Mouse (Mus musculus): ENCODE results near the gene Prdm2.
A peak's percentile ranks its signal among the peaks of the same experiment; 100 is the strongest.

Prdm2 gene

GRCm38 (mm10) chr4:143154571-143154970 lies 58.2 kb downstream of the Prdm2 start:
- DNase-seq (ENCODE audit: low read depth), result no peak

GRCm38 (mm10) chr4:143152634-143153033 lies 60.2 kb downstream of the Prdm2 start:
- DNase-seq (ENCODE audit: low read depth), result no peak

GRCm38 (mm10) chr4:143151267-143151666 lies 61.5 kb downstream of the Prdm2 start:
- DNase-seq (ENCODE audit: low read depth), result peak; percentile 32

GRCm38 (mm10) chr4:143147666-143148065 lies 65.1 kb downstream of the Prdm2 start:
- no peak for DNase-seq (ENCODE audit: low read depth)

GRCm38 (mm10) chr4:143143615-143144014 lies 69.2 kb downstream of the Prdm2 start:
- peak; percentile 68 for DNase-seq (ENCODE audit: low read depth)

GRCm38 (mm10) chr4:143141645-143142259 lies 71.0 kb downstream of the Prdm2 start:
- no peak for DNase-seq (ENCODE audit: low read depth)

GRCm38 (mm10) chr4:143140940-143141339 lies 71.9 kb downstream of the Prdm2 start:
- no peak for DNase-seq (ENCODE audit: low read depth)

- DNase-seq (ENCODE audit: low read depth), result no peak
Observed at GRCm38 (mm10) chr4:143132433-143132832, 80.4 kb downstream of the Prdm2 start.

GRCm38 (mm10) chr4:143130441-143130840 lies 82.4 kb downstream of the Prdm2 start:
- DNase-seq (ENCODE audit: low read depth), result no peak

- no peak for DNase-seq (ENCODE audit: low read depth)
Observed at GRCm38 (mm10) chr4:143129261-143129760, 83.5 kb downstream of the Prdm2 start.

- no peak for DNase-seq (ENCODE audit: low read depth)
Observed at GRCm38 (mm10) chr4:143127171-143127570, 85.6 kb downstream of the Prdm2 start.

- DNase-seq (ENCODE audit: low read depth), result no peak
Observed at GRCm38 (mm10) chr4:143126476-143126875, 86.3 kb downstream of the Prdm2 start.

GRCm38 (mm10) chr4:143125290-143125689 lies 87.5 kb downstream of the Prdm2 start:
- DNase-seq (ENCODE audit: low read depth), result no peak

GRCm38 (mm10) chr4:143123043-143123442 lies 89.8 kb downstream of the Prdm2 start:
- no peak for DNase-seq (ENCODE audit: low read depth)

- peak; percentile 44 for DNase-seq (ENCODE audit: low read depth)
Observed at GRCm38 (mm10) chr4:143121174-143121573, 91.6 kb downstream of the Prdm2 start.

- DNase-seq (ENCODE audit: low read depth), result no peak
Observed at GRCm38 (mm10) chr4:143120008-143120407, 92.8 kb downstream of the Prdm2 start.

GRCm38 (mm10) chr4:143118843-143119242 lies 94.0 kb downstream of the Prdm2 start:
- DNase-seq (ENCODE audit: low read depth), result peak; percentile 11

GRCm38 (mm10) chr4:143115851-143116250 lies 96.9 kb downstream of the Prdm2 start:
- no peak for DNase-seq (ENCODE audit: low read depth)

- DNase-seq (ENCODE audit: low read depth), result no peak
Observed at GRCm38 (mm10) chr4:143114232-143114979, 98.4 kb downstream of the Prdm2 start.

- peak; percentile 35 for DNase-seq (ENCODE audit: low read depth)
Observed at GRCm38 (mm10) chr4:143112985-143113384, 99.8 kb downstream of the Prdm2 start.

- DNase-seq (ENCODE audit: low read depth), result peak; percentile 64
Observed at GRCm38 (mm10) chr4:143112439-143112838, 100.4 kb downstream of the Prdm2 start.

GRCm38 (mm10) chr4:143111872-143112271 lies 100.9 kb downstream of the Prdm2 start:
- no peak for DNase-seq (ENCODE audit: low read depth)

GRCm38 (mm10) chr4:143108552-143108951 lies 104.2 kb downstream of the Prdm2 start:
- DNase-seq (ENCODE audit: low read depth), result no peak

Measured in 416B (cell line).